Mouse (Mus musculus) CH12.LX (cell line): ENCODE results near the gene Amn. TPM values are rescaled to one million over a fixed set of nuclear protein-coding genes. Genes with fewer than 3 reads are reported as not detected.

Experiments used
- DNase-seq: peaks from one replicate; pipeline ENCODE4 v3.0.0-alpha.2; 2013; ENCODE audit errors: extremely low read depth
- H3K27ac ChIP-seq: 2 replicates; pipeline ENCODE4 v1.5.1; 2012; ENCODE audit warnings: low read depth, mild to moderate bottlenecking, control low read depth, moderate library complexity; ENCODE audit not compliant: insufficient read depth
- H3K27me3 ChIP-seq: replicated peaks from 2 replicates; pipeline ENCODE3; 2012; ENCODE audit warnings: inconsistent platforms
- H3K36me3 ChIP-seq, 2 experiments: replicated peaks in 1 of 2; 2 replicates each; pipeline versions ENCODE3 to v1.6.1; 2012; ENCODE audit warnings: inconsistent platforms in 1 of 2, low read length in 1 of 2, mild to moderate bottlenecking in 1 of 2, mixed read lengths in 1 of 2, moderate library complexity in 1 of 2; ENCODE audit not compliant: control insufficient read depth in 1 of 2, insufficient read depth in 1 of 2
- H3K4me1 ChIP-seq, 2 experiments: 2 replicates each; pipeline ENCODE4 v1.6.1; 2012; ENCODE audit warnings: inconsistent platforms in 1 of 2, moderate library complexity in 1 of 2; ENCODE audit not compliant: insufficient read depth in 2 of 2, control insufficient read depth in 1 of 2
- H3K4me2 ChIP-seq: 2 replicates; pipeline ENCODE4 v1.6.1; 2012; ENCODE audit warnings: low read depth, mild to moderate bottlenecking, control low read depth; ENCODE audit not compliant: poor library complexity, insufficient read depth, severe bottlenecking
- H3K4me3 ChIP-seq, 3 experiments: fragments of 150-350 bp in 1 of 3; sonication (generic) in 1 of 3; replicated peaks in 1 of 3; 2 replicates each; pipeline versions ENCODE3 to v1.5.1; 2011 to 2012; ENCODE audit warnings: low read depth in 2 of 3, low read length in 2 of 3, mild to moderate bottlenecking in 2 of 3, moderate library complexity in 2 of 3, control low read depth in 1 of 3, improper control_type of control experiment in 1 of 3, inconsistent platforms in 1 of 3, mixed read lengths in 1 of 3; ENCODE audit not compliant: poor library complexity in 1 of 3
- H3K79me2 ChIP-seq: replicated peaks from 2 replicates; pipeline ENCODE4 v1.6.1; 2012; ENCODE audit warnings: mild to moderate bottlenecking, moderate library complexity; ENCODE audit not compliant: control insufficient read depth, poor library complexity, insufficient read depth, severe bottlenecking; ENCODE audit errors: extremely low read depth
- H3K9ac ChIP-seq: 2 replicates; pipeline ENCODE4 v1.6.1; 2012; ENCODE audit warnings: low read depth, mild to moderate bottlenecking, control low read depth, moderate library complexity; ENCODE audit not compliant: insufficient read depth
- H3K9me3 ChIP-seq: replicated peaks from 2 replicates; pipeline ENCODE3; 2012; ENCODE audit warnings: low read length, inconsistent platforms, mixed read lengths
- CHD2 ChIP-seq: IDR thresholded peaks from 2 replicates; pipeline ENCODE4 v1.6.1; 2011; ENCODE audit warnings: low read length, improper control_type of control experiment
- CTCF ChIP-seq, 2 experiments: IDR thresholded peaks in 1 of 2; conservative IDR thresholded peaks in 1 of 2; 2 replicates each; pipeline ENCODE4 v1.5.1; 2011 to 2012; ENCODE audit warnings: low read depth in 2 of 2, low read length in 2 of 2, improper control_type of control experiment in 1 of 2, inconsistent platforms in 1 of 2, mild to moderate bottlenecking in 1 of 2, moderate library complexity in 1 of 2
- E2F4 ChIP-seq: IDR thresholded peaks from 2 replicates; pipeline ENCODE4 v1.6.1; 2011; ENCODE audit warnings: low read depth, low read length, improper control_type of control experiment; ENCODE audit not compliant: insufficient replicate concordance
- ELF1 ChIP-seq: IDR thresholded peaks from 2 replicates; pipeline ENCODE4 v1.6.1; 2014; ENCODE audit warnings: low read depth, mild to moderate bottlenecking, inconsistent platforms, low read length, improper control_type of control experiment
- EP300 ChIP-seq: IDR thresholded peaks from 2 replicates; pipeline ENCODE4 v1.6.1; 2011; ENCODE audit warnings: low read length, improper control_type of control experiment
- HCFC1 ChIP-seq: IDR thresholded peaks from 2 replicates; pipeline ENCODE4 v1.6.1; 2012; ENCODE audit warnings: low read depth, mild to moderate bottlenecking, inconsistent platforms, low read length, improper control_type of control experiment
- IRF4 ChIP-seq: IDR thresholded peaks from 2 replicates; pipeline ENCODE4 v1.6.1; 2014; ENCODE audit warnings: low read depth, mild to moderate bottlenecking, inconsistent platforms, low read length, improper control_type of control experiment
- JUN ChIP-seq: IDR thresholded peaks from 2 replicates; pipeline ENCODE4 v1.6.1; 2011; ENCODE audit warnings: low read depth, mild to moderate bottlenecking, low read length, improper control_type of control experiment, moderate library complexity; ENCODE audit not compliant: insufficient read depth
- MAZ ChIP-seq: IDR thresholded peaks from 2 replicates; pipeline ENCODE4 v1.6.1; 2012; ENCODE audit warnings: low read depth, mild to moderate bottlenecking, inconsistent platforms, low read length, improper control_type of control experiment, moderate library complexity
- MEF2A ChIP-seq: IDR thresholded peaks from 2 replicates; pipeline ENCODE4 v1.6.1; 2014; ENCODE audit warnings: low read depth, mild to moderate bottlenecking, inconsistent platforms, low read length, improper control_type of control experiment, borderline replicate concordance
- POLR2A ChIP-seq: IDR thresholded peaks from 2 replicates; pipeline ENCODE4 v1.6.1; 2011; ENCODE audit warnings: low read depth, mild to moderate bottlenecking, improper control_type of control experiment, low read length
- RCOR1 ChIP-seq: conservative IDR thresholded peaks from 2 replicates; pipeline ENCODE4 v1.6.1; 2012; ENCODE audit warnings: low read depth, mild to moderate bottlenecking, inconsistent platforms, low read length, improper control_type of control experiment
- SMC3 ChIP-seq: IDR thresholded peaks from 2 replicates; pipeline ENCODE4 v1.6.1; 2011; ENCODE audit warnings: low read depth, low read length, improper control_type of control experiment
- TBP ChIP-seq: conservative IDR thresholded peaks from 2 replicates; pipeline ENCODE4 v1.6.1; 2011; ENCODE audit warnings: low read depth, low read length, improper control_type of control experiment
- UBTF ChIP-seq: IDR thresholded peaks from 2 replicates; pipeline ENCODE4 v1.6.1; 2012; ENCODE audit warnings: low read depth, mild to moderate bottlenecking, inconsistent platforms, low read length, improper control_type of control experiment, moderate library complexity
- USF2 ChIP-seq: conservative IDR thresholded peaks from 2 replicates; pipeline ENCODE4 v1.6.1; 2011; ENCODE audit warnings: low read depth, low read length, improper control_type of control experiment
- ZC3H11A ChIP-seq: IDR thresholded peaks from 2 replicates; pipeline ENCODE4 v1.6.1; 2012; ENCODE audit warnings: low read depth, mild to moderate bottlenecking, inconsistent platforms, low read length, improper control_type of control experiment
- dilution Hi-C: fragments of 300-500 bp; cut with MboI; formaldehyde crosslinking; loops from 2 replicates; pipeline ENCODE4 v1.14.3; 2020; ENCODE audit warnings: low sequenced_read_pairs; ENCODE audit not compliant: extremely low pct_unique_long_range_greater_than_20kb, extremely low pct_ligation_motif_present
- in situ Hi-C: fragments of 300-500 bp; cut with MboI; formaldehyde crosslinking; loops from 3 replicates; pipeline ENCODE4 v1.14.3; 2019; ENCODE audit warnings: low sequenced_read_pairs, low pct_ligation_motif_present, low pct_unique_long_range_greater_than_20kb, mixed read lengths
- polyA plus RNA-seq: library from polyadenylated mRNA; unstranded; fragments of >175 nt; gene quantifications from 2 replicates; pipeline ENCODE4 v1.2.1, GENCODE M21; 2012; ENCODE audit warnings: low read depth; ENCODE audit not compliant: insufficient read length
- total RNA-seq, 2 experiments: library from RNA; depleted of rRNA; stranded (reverse); fragments of 300-350 nt in 1 of 2; fragments of >200 nt in 1 of 2; gene quantifications; 2 replicates each; pipeline ENCODE4 v1.2.3; 2012 to 2014

Amn gene
- total and polyA plus RNA-seq, 3 experiments: 0.55 to 0.62 (median 0.61) TPM

DNA sequence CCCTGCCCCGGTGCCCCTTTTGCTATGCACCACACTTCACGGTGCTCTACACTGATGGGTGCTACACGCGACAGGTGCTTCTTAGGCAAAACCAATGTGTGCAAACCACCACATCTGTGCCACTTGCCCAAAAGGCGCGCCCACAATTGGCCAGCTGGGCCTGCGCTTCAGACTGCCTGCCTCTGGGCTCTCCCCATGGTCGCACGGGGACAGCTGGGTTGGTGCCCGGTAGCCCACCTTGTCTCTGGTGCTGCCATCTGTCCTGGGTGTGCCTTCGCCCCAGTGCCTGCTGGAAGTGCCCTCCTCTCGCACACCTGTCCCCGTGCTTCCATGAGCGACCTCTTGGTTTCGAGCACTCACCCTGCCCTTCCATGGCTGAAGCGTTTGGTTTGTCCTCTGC lies 7.2 kb upstream of the Amn start:
- TF ChIP-seq EP300: no peak
- TF ChIP-seq IRF4: no peak
- no peak for TF ChIP-seq MAZ
- TF ChIP-seq ZC3H11A: no peak
- no peak for TF ChIP-seq MEF2A
- no peak for TF ChIP-seq HCFC1
- no peak for TF ChIP-seq E2F4
- H3K36me3 ChIP-seq: peaks cover 75 to 97% of the 10 kb centered on the region in 2 experiments
- H3K4me3 ChIP-seq: no peak overlapping the region
- H3K27ac ChIP-seq: no peak overlapping the region
- H3K4me1 ChIP-seq: peaks cover 0 to 1% of the 10 kb centered on the region in 2 experiments; a peak in 2 of 4 replicates
- DNase-seq: no peak
- no peaks in the 10 kb centered on the region for H3K27me3 ChIP-seq
- no peaks in the 10 kb centered on the region for H3K9me3 ChIP-seq
- no peaks in the 10 kb centered on the region for H3K79me2 ChIP-seq
- no peak overlapping the region for H3K9ac ChIP-seq
- no peak overlapping the region for H3K4me2 ChIP-seq
- dilution Hi-C loops (no loop called here), in situ Hi-C loops (no loop called here)

DNA sequence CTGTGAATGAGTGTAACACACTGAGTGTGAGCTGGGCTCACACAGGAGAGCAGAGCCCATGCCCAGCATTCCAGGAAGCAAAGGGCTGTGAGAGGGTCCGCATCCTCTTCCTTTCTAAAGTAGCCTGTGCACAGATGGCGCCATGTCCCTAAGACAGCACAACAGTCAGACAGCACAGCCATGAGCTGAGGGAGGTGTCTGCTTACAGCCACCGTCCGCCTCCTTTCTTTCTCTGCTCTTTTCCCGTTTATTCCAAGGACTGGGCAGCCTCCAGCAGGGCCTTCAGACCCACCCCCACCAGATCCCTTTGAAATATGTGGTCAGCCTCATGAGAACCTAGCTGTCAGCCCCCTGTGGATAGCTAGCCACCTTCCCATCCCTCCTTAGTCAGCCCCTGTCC lies 5.7 kb upstream of the Amn start:
- dilution Hi-C loops: no loop called here
- peaks cover 62 to 96% of the 10 kb centered on the region in 2 experiments for H3K36me3 ChIP-seq
- H3K27ac ChIP-seq: no peak overlapping the region
- no peaks in the 10 kb centered on the region for H3K9me3 ChIP-seq
- no peak overlapping the region for H3K4me3 ChIP-seq
- H3K4me2 ChIP-seq: no peak overlapping the region
- no peaks in the 10 kb centered on the region for H3K27me3 ChIP-seq
- H3K9ac ChIP-seq: no peak overlapping the region
- DNase-seq: no peak
- in situ Hi-C loops: no loop called here
- H3K4me1 ChIP-seq: peaks cover 4 to 10% of the 10 kb centered on the region in 2 experiments; a peak in 2 of 4 replicates
- H3K79me2 ChIP-seq: no peaks in the 10 kb centered on the region
- TF ChIP-seq SMC3 (no peak), TBP (no peak), JUN (no peak), MAZ (no peak), E2F4 (no peak), USF2 (no peak), ELF1 (no peak), RCOR1 (no peak)

DNA sequence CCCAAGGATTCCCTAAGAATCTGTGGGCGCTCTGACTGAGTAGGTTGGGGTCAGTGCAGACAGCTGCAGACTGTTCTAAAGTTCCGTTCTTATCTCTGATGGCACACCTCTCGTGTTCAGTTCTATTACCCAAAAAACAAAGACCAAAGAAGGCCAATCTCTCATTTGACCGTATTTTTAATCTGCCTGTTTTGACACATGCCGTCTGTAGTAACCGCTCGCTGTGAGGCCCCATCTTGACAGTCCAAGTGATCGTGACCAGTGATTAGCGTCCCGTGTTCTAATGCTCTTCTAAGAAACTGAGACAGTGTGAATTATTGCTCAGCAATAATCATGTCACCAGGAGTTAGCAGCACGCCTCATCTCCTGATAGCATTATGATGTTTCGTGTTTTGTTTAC lies 4.3 kb upstream of the Amn start:
- no peak overlapping the region for H3K27ac ChIP-seq
- H3K9me3 ChIP-seq: no peaks in the 10 kb centered on the region
- no peaks in the 10 kb centered on the region for H3K79me2 ChIP-seq
- H3K4me1 ChIP-seq: peaks cover 4 to 10% of the 10 kb centered on the region in 2 experiments; a peak in 2 of 4 replicates
- peaks cover 49 to 90% of the 10 kb centered on the region in 2 experiments for H3K36me3 ChIP-seq
- TF ChIP-seq MEF2A: no peak
- no peak for TF ChIP-seq CTCF (conservative IDR thresholded peaks at IDR 0.05 in 1 of 2, IDR thresholded peaks at IDR 0.05 in 1 of 2; ENCODE audit: low read depth in 2 of 2, low read length in 2 of 2)
- TF ChIP-seq SMC3: no peak
- no peak for TF ChIP-seq POLR2A
- TF ChIP-seq JUN: no peak
- no peak for TF ChIP-seq HCFC1
- TF ChIP-seq UBTF: no peak
- no peak for TF ChIP-seq CHD2
- TF ChIP-seq TBP: no peak
- TF ChIP-seq E2F4: no peak
- no peak for TF ChIP-seq USF2
- H3K27me3 ChIP-seq: no peaks in the 10 kb centered on the region
- DNase-seq: no peak
- H3K9ac ChIP-seq: no peak overlapping the region
- in situ Hi-C loops: no loop called here
- H3K4me3 ChIP-seq: no peak overlapping the region
- dilution Hi-C loops: no loop called here
- no peak overlapping the region for H3K4me2 ChIP-seq
